Mouse (Mus musculus) MEL (cell line): Measurements from ENCODE around the gene Ccsap. TPM values are rescaled to one million over a fixed set of nuclear protein-coding genes. Genes with fewer than 3 reads are reported as not detected.

Source experiments
- DNase-seq: peaks from one replicate; pipeline ENCODE4 v3.0.0; 2011; ENCODE audit warnings: low read depth, low spot score
- H3K27ac ChIP-seq: 2 replicates; pipeline ENCODE4 v1.5.1; 2012; ENCODE audit warnings: low read depth, mild to moderate bottlenecking, control low read depth, low read length, moderate library complexity; ENCODE audit not compliant: control insufficient read depth
- H3K27me3 ChIP-seq, 2 experiments: fragments of 150-350 bp in 1 of 2; sonication (generic) in 1 of 2; 2 replicates each; pipeline ENCODE4 v1.6.1; 2012; ENCODE audit warnings: low read length in 2 of 2, mild to moderate bottlenecking in 2 of 2, improper control_type of control experiment in 1 of 2, moderate library complexity in 1 of 2; ENCODE audit not compliant: insufficient read depth in 2 of 2, control insufficient read depth in 1 of 2
- H3K36me3 ChIP-seq, 2 experiments: 2 replicates each; pipeline ENCODE4 v1.6.1; 2012 to 2014; ENCODE audit warnings: low read length in 2 of 2, improper control_type of control experiment in 1 of 2, inconsistent platforms in 1 of 2, mild to moderate bottlenecking in 1 of 2; ENCODE audit not compliant: insufficient read depth in 2 of 2, control insufficient read depth in 1 of 2
- H3K4me1 ChIP-seq, 2 experiments: fragments of 150-350 bp in 1 of 2; sonication (generic) in 1 of 2; 2 replicates each; pipeline ENCODE4 v1.6.1; 2012; ENCODE audit warnings: low read length in 2 of 2, improper control_type of control experiment in 1 of 2, mild to moderate bottlenecking in 1 of 2; ENCODE audit not compliant: insufficient read depth in 2 of 2, control insufficient read depth in 1 of 2
- H3K4me3 ChIP-seq, 2 experiments: fragments of 150-350 bp in 1 of 2; sonication (generic) in 1 of 2; 2 replicates each; pipeline ENCODE4 v1.5.1; 2012; ENCODE audit warnings: low read depth in 2 of 2, low read length in 2 of 2, mild to moderate bottlenecking in 2 of 2, moderate library complexity in 2 of 2, control low read depth in 1 of 2, improper control_type of control experiment in 1 of 2; ENCODE audit not compliant: control insufficient read depth in 1 of 2, insufficient read depth in 1 of 2
- H3K79me2 ChIP-seq: 2 replicates; pipeline ENCODE4 v1.6.1; 2012; ENCODE audit warnings: mild to moderate bottlenecking, low read length, moderate library complexity; ENCODE audit not compliant: control insufficient read depth, poor library complexity, insufficient read depth
- H3K9ac ChIP-seq: 2 replicates; pipeline ENCODE4 v1.6.1; 2012; ENCODE audit warnings: low read depth, mild to moderate bottlenecking, control low read depth, low read length, moderate library complexity; ENCODE audit not compliant: control insufficient read depth, poor library complexity, severe bottlenecking
- H3K9me3 ChIP-seq: fragments of 150-350 bp; sonication (generic); replicated peaks from 2 replicates; pipeline ENCODE4 v1.6.1; 2012; ENCODE audit warnings: mild to moderate bottlenecking, low read length, improper control_type of control experiment, moderate library complexity; ENCODE audit not compliant: insufficient read depth
- BHLHE40 ChIP-seq: IDR thresholded peaks from 2 replicates; pipeline ENCODE4 v1.6.1; 2012; ENCODE audit warnings: low read depth, mild to moderate bottlenecking, inconsistent platforms, low read length, improper control_type of control experiment, borderline replicate concordance
- CTCF ChIP-seq, 3 experiments: IDR thresholded peaks in 2 of 3; conservative IDR thresholded peaks in 1 of 3; 2 replicates each; pipeline ENCODE4 v1.5.1; 2011 to 2012; ENCODE audit warnings: low read length in 3 of 3, low read depth in 2 of 3, mild to moderate bottlenecking in 2 of 3, improper control_type of control experiment in 1 of 3, inconsistent platforms in 1 of 3, mixed read lengths in 1 of 3, moderate library complexity in 1 of 3; ENCODE audit not compliant: control insufficient read depth in 1 of 3, insufficient read depth in 1 of 3, poor library complexity in 1 of 3, severe bottlenecking in 1 of 3
- ELF1 ChIP-seq: IDR thresholded peaks from 2 replicates; pipeline ENCODE4 v1.6.1; 2014; ENCODE audit warnings: low read depth, mild to moderate bottlenecking, inconsistent platforms, low read length, improper control_type of control experiment, moderate library complexity
- ETS1 ChIP-seq: IDR thresholded peaks from 2 replicates; pipeline ENCODE4 v1.6.1; 2012; ENCODE audit warnings: low read depth, mild to moderate bottlenecking, inconsistent platforms, low read length, improper control_type of control experiment, moderate library complexity
- GATA1 ChIP-seq: IDR thresholded peaks from 2 replicates; pipeline ENCODE4 v1.6.1; 2011; ENCODE audit warnings: low read depth, low read length, improper control_type of control experiment
- MEF2A ChIP-seq: IDR thresholded peaks from 2 replicates; pipeline ENCODE4 v1.6.1; 2014; ENCODE audit warnings: low read depth, mild to moderate bottlenecking, inconsistent platforms, low read length, improper control_type of control experiment; ENCODE audit not compliant: poor library complexity, insufficient replicate concordance, severe bottlenecking; ENCODE audit errors: extremely low read depth
- POLR2AphosphoS2 ChIP-seq: IDR thresholded peaks from 2 replicates; pipeline ENCODE4 v1.6.1; 2011; ENCODE audit warnings: low read length, improper control_type of control experiment
- SIN3A ChIP-seq: IDR thresholded peaks from 2 replicates; pipeline ENCODE4 v1.6.1; 2012; ENCODE audit warnings: low read length, improper control_type of control experiment, inconsistent platforms
- SMC3 ChIP-seq: IDR thresholded peaks from 2 replicates; pipeline ENCODE4 v1.6.1; 2011; ENCODE audit warnings: low read depth, low read length, improper control_type of control experiment
- TBP ChIP-seq: IDR thresholded peaks from 2 replicates; pipeline ENCODE4 v1.8.0; 2011; ENCODE audit warnings: low read depth, low read length, improper control_type of control experiment
- TCF12 ChIP-seq: IDR thresholded peaks from 2 replicates; pipeline ENCODE4 v1.6.1; 2014; ENCODE audit warnings: low read depth, mild to moderate bottlenecking, inconsistent platforms, low read length, improper control_type of control experiment, moderate library complexity
- ZNF384 ChIP-seq: IDR thresholded peaks from 2 replicates; pipeline ENCODE4 v1.6.1; 2012; ENCODE audit warnings: low read depth, mild to moderate bottlenecking, inconsistent platforms, low read length, improper control_type of control experiment
- polyA plus RNA-seq, 2 experiments: library from polyadenylated mRNA; stranded (reverse) in 1 of 2; unstranded in 1 of 2; fragments of >175 nt in 1 of 2; fragments of >200 nt in 1 of 2; gene quantifications; 2 replicates each; pipeline versions ENCODE4 v1.2.1 to v1.2.4; 2012; ENCODE audit warnings: low replicate concordance in 2 of 2, low read depth in 1 of 2; ENCODE audit not compliant: insufficient read length in 2 of 2, insufficient read depth in 1 of 2, missing spikeins in 1 of 2
- total RNA-seq: library from RNA; depleted of rRNA; stranded (reverse); fragments of 300-350 nt; gene quantifications from 2 replicates; pipeline ENCODE4 v1.2.3, GENCODE M21; 2012; rRNA removed

The Ccsap gene
- total RNA-seq (6.7 and 7.0 TPM in 2 replicates), polyA plus RNA-seq (10 to 100 TPM in 1 of 2 experiments, not detected in 1; 12.1 TPM)

- TF ChIP-seq ZNF384: no peak
- TF ChIP-seq SIN3A: 0 out of 2 replicates have a peak, but pooled peaks have one; percentile 6
- TF ChIP-seq TCF12: no peak
- TF ChIP-seq MEF2A: no peak
- no peak for TF ChIP-seq GATA1
- TF ChIP-seq, all 39 proteins: peak for 1
- peaks cover 38% of the 10 kb centered on the region for H3K79me2 ChIP-seq
- peak within 1 kb of the TSS; percentile 83 to 94 for H3K4me3 ChIP-seq
- peaks cover 4 to 31% of the 10 kb centered on the region in 2 experiments for H3K4me1 ChIP-seq
- peak within 1 kb of the TSS; percentile 56 for H3K27ac ChIP-seq
- no peaks in the 10 kb centered on the region for H3K27me3 ChIP-seq
- peaks cover 0 to 23% of the 10 kb centered on the region in 2 experiments; a peak in 2 of 4 replicates for H3K36me3 ChIP-seq
- H3K9me3 ChIP-seq: no peaks in the 10 kb centered on the region
- no peak for DNase-seq
- peak within 1 kb of the TSS; percentile 86 for H3K9ac ChIP-seq
Observed at GRCm38 (mm10) chr8:123859648-123860259, at the start of gene Ccsap. Gene Ccsap (minus strand): TSS chr8:123860209.

DNA sequence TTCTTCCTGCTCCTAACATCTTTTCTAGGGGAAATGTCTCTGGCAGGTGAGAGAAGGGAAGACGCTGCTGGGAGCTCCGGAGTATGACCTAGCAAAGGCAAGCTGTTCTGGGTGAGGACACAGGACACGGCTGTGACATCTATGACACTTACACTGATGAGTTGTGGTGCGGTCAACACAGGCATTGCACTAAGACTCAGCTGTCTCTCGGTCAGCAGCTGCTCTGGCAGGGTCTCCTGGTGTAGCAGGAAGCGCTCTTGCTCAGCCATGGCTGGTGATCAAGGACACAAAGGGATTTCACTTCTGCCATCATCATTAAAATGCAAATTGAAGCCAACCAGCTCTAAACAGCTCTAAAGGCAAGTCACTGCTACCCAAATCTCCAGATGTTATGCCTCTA is 47.6 kb upstream of the Ccsap start:
- no peaks in the 10 kb centered on the region for H3K9me3 ChIP-seq
- no peak for DNase-seq
- H3K36me3 ChIP-seq: peaks cover 5 to 18% of the 10 kb centered on the region in 2 experiments; a peak in 3 of 4 replicates
- H3K4me1 ChIP-seq: no peaks in the 10 kb centered on the region; a peak in 1 of 4 replicates
- no peaks in the 10 kb centered on the region for H3K27me3 ChIP-seq
- H3K9ac ChIP-seq: no peak overlapping the region
- H3K27ac ChIP-seq: no peak overlapping the region
- no peak overlapping the region for H3K4me3 ChIP-seq
- H3K79me2 ChIP-seq: no peaks in the 10 kb centered on the region
- TF ChIP-seq ETS1 (no peak), BHLHE40 (no peak), GATA1 (no peak), SMC3 (no peak), POLR2AphosphoS2 (no peak), ELF1 (no peak), CTCF (IDR thresholded peaks at IDR 0.05 in 2 of 3, conservative IDR thresholded peaks at IDR 0.05 in 1 of 3; ENCODE audit: control insufficient read depth in 1 of 3, insufficient read depth in 1 of 3, low read depth in 2 of 3, low read length in 3 of 3, poor library complexity in 1 of 3, severe bottlenecking in 1 of 3) (no peak)

DNA sequence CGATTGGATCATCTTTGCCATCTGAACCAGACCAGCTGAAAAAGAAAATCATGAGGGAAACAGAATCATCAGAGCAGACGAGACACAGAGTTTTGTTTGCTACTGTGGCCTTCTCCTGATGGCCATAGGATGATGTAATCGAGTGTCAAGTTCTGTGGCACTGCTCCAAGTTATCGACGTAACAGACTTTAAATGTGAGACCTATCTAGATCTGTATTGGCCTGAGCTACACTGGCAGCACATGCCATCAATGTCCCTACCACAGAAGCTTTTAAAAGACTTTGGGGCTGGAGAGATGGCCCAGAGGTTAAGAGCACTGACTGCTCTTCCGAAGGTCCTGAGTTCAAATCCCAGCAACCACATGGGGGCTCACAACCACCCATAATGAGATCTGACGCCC is 42.6 kb upstream of the Ccsap start:
- H3K4me1 ChIP-seq: no peaks in the 10 kb centered on the region; a peak in 1 of 4 replicates
- no peaks in the 10 kb centered on the region for H3K79me2 ChIP-seq
- peak; percentile 47; the same call in 1 of the 2 replicates for TF ChIP-seq TBP
- no peak for TF ChIP-seq CTCF (IDR thresholded peaks at IDR 0.05 in 2 of 3, conservative IDR thresholded peaks at IDR 0.05 in 1 of 3; ENCODE audit: control insufficient read depth in 1 of 3, insufficient read depth in 1 of 3, low read depth in 2 of 3, low read length in 3 of 3, poor library complexity in 1 of 3, severe bottlenecking in 1 of 3)
- peaks cover 7 to 8% of the 10 kb centered on the region in 2 experiments for H3K36me3 ChIP-seq
- no peaks in the 10 kb centered on the region for H3K27me3 ChIP-seq
- no peak overlapping the region for H3K9ac ChIP-seq
- DNase-seq: peak; percentile 50
- no peaks in the 10 kb centered on the region for H3K9me3 ChIP-seq
- H3K27ac ChIP-seq: peak overlapping the region; percentile 57; the same call in 1 of the 2 replicates
- no peak overlapping the region for H3K4me3 ChIP-seq
